Mouse (Mus musculus) thymus, adult 2 months (tissue): ENCODE results near the gene Mfap4.

Experiments
- CTCF ChIP-seq: fragments of 200-500 bp; IDR thresholded peaks from 2 replicates; pipeline ENCODE4 v1.5.1; 2012; ENCODE audit warnings: mild to moderate bottlenecking, control low read depth, low read length, moderate library complexity, borderline replicate concordance; ENCODE audit not compliant: control insufficient read depth, poor library complexity, insufficient read depth; ENCODE audit errors: extremely low read depth
- POLR2A ChIP-seq: fragments of 200-500 bp; IDR thresholded peaks from 2 replicates; pipeline ENCODE4 v1.6.1; 2012; ENCODE audit warnings: mild to moderate bottlenecking, low read length, control low read depth, moderate library complexity; ENCODE audit not compliant: control insufficient read depth, poor library complexity, insufficient read depth; ENCODE audit errors: extremely low read depth

DNA sequence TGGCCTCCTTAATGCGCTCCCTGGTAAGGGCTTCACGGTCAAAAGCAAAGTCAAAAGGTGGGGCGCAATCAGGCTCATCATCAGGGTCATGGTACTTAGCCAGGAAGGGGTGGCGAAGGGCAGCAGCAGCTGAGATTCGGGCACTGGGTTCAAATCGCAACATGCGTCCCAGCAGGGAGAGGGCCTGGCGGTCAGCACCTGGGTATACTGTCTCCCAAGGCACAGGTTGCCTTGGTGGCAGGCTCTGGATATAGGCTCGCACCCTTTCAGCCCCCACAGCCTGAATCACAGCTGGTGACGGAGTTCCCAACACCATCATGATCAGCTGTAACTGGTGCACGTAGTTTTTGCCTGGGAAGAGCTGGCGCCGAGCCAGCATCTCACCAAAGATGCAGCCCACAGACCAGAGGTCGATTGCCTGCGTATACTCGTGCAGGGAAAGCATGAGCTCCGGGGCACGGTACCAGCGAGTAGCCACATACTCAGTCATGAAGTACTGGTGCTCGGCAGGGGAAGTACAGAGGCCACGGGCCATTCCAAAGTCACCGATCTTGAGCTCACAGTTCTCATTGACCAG is 5.8 kb downstream of the Mfap4 start:
- TF ChIP-seq CTCF: no peak
- TF ChIP-seq POLR2A: no peak
